Mouse (Mus musculus) E14TG2a.4 (cell line): ENCODE measurements around the gene Gm3646.

Source experiments
- CTCF ChIP-seq: conservative IDR thresholded peaks from 2 replicates; pipeline ENCODE4 v1.5.1; 2014; ENCODE audit warnings: low read length
- NANOG ChIP-seq: IDR thresholded peaks from 2 replicates; pipeline ENCODE4 v1.6.1; 2014; ENCODE audit warnings: borderline replicate concordance, low read length, mixed read lengths
- POU5F1 ChIP-seq: IDR thresholded peaks from 2 replicates; pipeline ENCODE4 v1.6.1; 2014; ENCODE audit warnings: low read length, borderline replicate concordance

GRCm38 (mm10) chr1:39768017-39768416, 37.1 kb downstream of the Gm3646 start:
- TF ChIP-seq CTCF (no peak), NANOG (no peak), POU5F1 (no peak)
